Mouse (Mus musculus) testis, adult 2 months (tissue): ENCODE data around the gene Gramd4.

ENCODE experiments used
- CTCF ChIP-seq: fragments of 200-500 bp; IDR thresholded peaks from 2 replicates; pipeline ENCODE4 v1.5.1; 2012; ENCODE audit warnings: low read depth, mild to moderate bottlenecking, inconsistent platforms, low read length, moderate library complexity; ENCODE audit not compliant: control insufficient read depth, insufficient read depth, insufficient replicate concordance
- POLR2A ChIP-seq: fragments of 200-500 bp; IDR thresholded peaks from 2 replicates; pipeline ENCODE4 v1.6.1; 2012; ENCODE audit warnings: low read depth, mild to moderate bottlenecking, inconsistent platforms, low read length, moderate library complexity; ENCODE audit not compliant: control insufficient read depth

DNA sequence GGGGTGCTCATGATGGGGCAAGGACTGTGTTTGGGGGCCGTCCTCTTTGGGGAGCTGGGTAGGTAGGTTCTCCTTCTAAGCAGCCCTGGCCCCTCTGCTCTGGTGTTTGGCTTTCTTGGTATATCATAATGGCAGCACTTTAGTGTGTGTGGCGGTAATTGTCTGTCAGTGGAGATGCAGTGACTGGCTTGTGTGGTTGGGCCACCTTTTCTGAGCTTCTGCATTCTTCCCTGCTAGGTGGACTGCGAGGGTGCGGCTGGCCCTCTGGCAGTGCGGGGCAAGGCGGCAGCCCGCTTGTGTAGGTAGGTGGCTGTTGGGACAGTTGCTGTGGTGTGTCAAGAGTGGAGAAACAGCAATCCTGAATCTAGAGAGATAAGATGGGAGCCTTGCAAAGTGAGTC is 3.7 kb downstream of the Gramd4 start:
- TF ChIP-seq CTCF (no peak), POLR2A (no peak)
